Mouse (Mus musculus) limb, embryonic 14.5 days (tissue): Measurements from ENCODE around the gene Mrpl24. TPM values are rescaled to one million over a fixed set of nuclear protein-coding genes. Genes with fewer than 3 reads are reported as not detected.
A peak's percentile ranks its signal among the peaks of the same experiment; 100 is the strongest.

Experiments used
- ATAC-seq: fragments of 200-750 bp; cut with Nextera tagmentation; 2 replicates; pipeline ENCODE4 v1.8.0; 2017; ENCODE audit warnings: low read depth, moderate number of reproducible peaks, moderate TSS enrichment; ENCODE audit not compliant: low FRiP score
- DNase-seq: peaks from one replicate; pipeline ENCODE4 v3.0.0-alpha.2; 2015; ENCODE audit warnings: low spot score
- H3K27ac ChIP-seq: fragments of 300-500 bp; sonication (generic); replicated peaks from 2 replicates; pipeline ENCODE4 v1.5.1; 2014; ENCODE audit warnings: low read depth, mild to moderate bottlenecking, low read length, moderate library complexity, mixed read lengths
- H3K27me3 ChIP-seq: fragments of 300-500 bp; sonication (generic); 2 replicates; pipeline ENCODE4 v1.6.1; 2014; ENCODE audit warnings: low read length, mixed read lengths; ENCODE audit not compliant: control insufficient read depth, insufficient read depth
- H3K36me3 ChIP-seq: fragments of 300-500 bp; sonication (generic); 2 replicates; pipeline ENCODE4 v1.6.1; 2014; ENCODE audit warnings: mild to moderate bottlenecking, low read length, moderate library complexity, mixed read lengths; ENCODE audit not compliant: control insufficient read depth, insufficient read depth
- H3K4me1 ChIP-seq: fragments of 300-500 bp; sonication (generic); 2 replicates; pipeline ENCODE4 v1.6.1; 2014; ENCODE audit warnings: antibody characterized with exemption, low read length, mixed read lengths; ENCODE audit not compliant: control insufficient read depth, insufficient read depth
- H3K4me2 ChIP-seq: fragments of 300-500 bp; sonication (generic); replicated peaks from 2 replicates; pipeline ENCODE4 v1.6.1; 2014; ENCODE audit warnings: low read depth, mild to moderate bottlenecking, low read length, moderate library complexity; ENCODE audit not compliant: severe bottlenecking
- H3K4me3 ChIP-seq: fragments of 300-500 bp; sonication (generic); replicated peaks from 2 replicates; pipeline ENCODE4 v1.5.1; 2014; ENCODE audit warnings: low read length
- H3K9ac ChIP-seq: fragments of 300-500 bp; sonication (generic); 2 replicates; pipeline ENCODE4 v1.6.1; 2014; ENCODE audit warnings: mild to moderate bottlenecking, low read depth, low read length, moderate library complexity; ENCODE audit not compliant: severe bottlenecking
- H3K9me3 ChIP-seq: fragments of 300-500 bp; sonication (generic); 2 replicates; pipeline ENCODE4 v1.6.1; 2016; ENCODE audit warnings: low read length; ENCODE audit not compliant: control insufficient read depth
- POLR2A ChIP-seq: fragments of 200-500 bp; IDR thresholded peaks from 2 replicates; pipeline ENCODE4 v1.8.0; 2012; ENCODE audit warnings: inconsistent platforms, mild to moderate bottlenecking, moderate library complexity, borderline replicate concordance; ENCODE audit not compliant: insufficient read depth, insufficient read length; ENCODE audit errors: extremely low read depth
- WGBS: fragments of 180-500 bp; shearing (Covaris S2); extraction: QIAGEN DNeasy Blood & Tissue Kit; methylation state at CpG from one replicate; pipeline ENCODE4 v1.1.7; 2014; 5-methylcytosine and 5-hydroxymethylcytosine counted together
- polyA plus RNA-seq, 2 experiments: library from polyadenylated mRNA; depleted of rRNA in 1 of 2; stranded (reverse) in 1 of 2; unstranded in 1 of 2; fragments of >200 nt; fragmentation: Nextera tagmentation in 1 of 2; extraction: Ambion mirVana in 1 of 2; gene quantifications; 2 replicates each; pipeline versions ENCODE4 v1.2.1 to v1.2.3; 2012 to 2014

Gene Mrpl24
- polyA plus RNA-seq, 2 experiments: 66.2 to 124 TPM

GRCm38 (mm10) chr3:87948378-87949265 is 29.3 kb downstream of the Mrpl24 start, which contains the start of gene Crabp2:
Crabp2 (plus strand) TSS chr3:87948666.
- H3K27ac ChIP-seq: peak within 1 kb of the TSS; percentile 88
- peak within 1 kb of the TSS; percentile 67 for H3K9ac ChIP-seq
- H3K4me1 ChIP-seq: peaks cover 75% of the 10 kb centered on the region
- peak within 1 kb of the TSS; percentile 76 for H3K4me2 ChIP-seq
- no peaks in the 10 kb centered on the region for H3K27me3 ChIP-seq
- peak; percentile 81 for DNase-seq
- TF ChIP-seq POLR2A: peak; percentile 94; the same call in 1 of the 2 replicates
- H3K36me3 ChIP-seq: peaks cover 20% of the 10 kb centered on the region
- H3K9me3 ChIP-seq: no peaks in the 10 kb centered on the region
- ATAC-seq: peak; percentile 49
- H3K4me3 ChIP-seq: peak within 1 kb of the TSS; percentile 57
- WGBS: under 1% methylated on average over 35 of the region's 35 CpGs

- Histone ChIP-seq H3K9me3 (no peaks in the 10 kb centered on the region), H3K4me2 (peak overlapping the region; percentile 76), H3K4me3 (peak overlapping the region; percentile 57), H3K36me3 (peaks cover 27% of the 10 kb centered on the region), H3K27ac (peak overlapping the region; percentile 88), H3K4me1 (peaks cover 73% of the 10 kb centered on the region), H3K27me3 (no peaks in the 10 kb centered on the region), H3K9ac (peak overlapping the region; percentile 67)
- DNase-seq (peak; percentile 77), ATAC-seq (0 out of 2 replicates have a peak, but pooled peaks have one; percentile 15)
- 5% methylated on average over 16 of the region's 16 CpGs for WGBS
- no peak for TF ChIP-seq POLR2A
These were observed 30.1 kb downstream of the Mrpl24 start for GRCm38 (mm10) chr3:87949266-87949954.

- no peak for DNase-seq
- peaks cover 66% of the 10 kb centered on the region for H3K4me1 ChIP-seq
- peak overlapping the region; percentile 67 for H3K9ac ChIP-seq
- H3K27me3 ChIP-seq: no peaks in the 10 kb centered on the region
- H3K27ac ChIP-seq: peak overlapping the region; percentile 88
- WGBS: 3% methylated on average over 13 of the region's 13 CpGs
- peaks cover 31% of the 10 kb centered on the region for H3K36me3 ChIP-seq
- ATAC-seq: no peak
- no peaks in the 10 kb centered on the region for H3K9me3 ChIP-seq
- TF ChIP-seq POLR2A: no peak
- peak overlapping the region; percentile 57 for H3K4me3 ChIP-seq
- peak overlapping the region; percentile 76 for H3K4me2 ChIP-seq
These were observed 30.7 kb downstream of the Mrpl24 start for GRCm38 (mm10) chr3:87949955-87950515.

GRCm38 (mm10) chr3:87951946-87952345 is 32.6 kb downstream of the Mrpl24 start:
- Histone ChIP-seq H3K4me1 (peaks cover 47% of the 10 kb centered on the region), H3K4me2 (peak overlapping the region; percentile 76), H3K9ac (peak overlapping the region; percentile 44), H3K36me3 (peaks cover 31% of the 10 kb centered on the region), H3K27ac (peak overlapping the region; percentile 72), H3K27me3 (no peaks in the 10 kb centered on the region), H3K9me3 (no peaks in the 10 kb centered on the region), H3K4me3 (peak overlapping the region; percentile 57)
- ATAC-seq (no peak), DNase-seq (no peak)
- WGBS: 29% methylated on average over 12 of the region's 12 CpGs
- TF ChIP-seq POLR2A: no peak

GRCm38 (mm10) chr3:87952440-87952839 is 33.1 kb downstream of the Mrpl24 start:
- Histone ChIP-seq H3K4me1 (peaks cover 42% of the 10 kb centered on the region), H3K4me3 (peak overlapping the region; percentile 57), H3K9ac (peak overlapping the region; percentile 44; the same call in 1 of the 2 replicates), H3K9me3 (no peaks in the 10 kb centered on the region), H3K27ac (peak overlapping the region; percentile 72), H3K36me3 (peaks cover 31% of the 10 kb centered on the region), H3K27me3 (no peaks in the 10 kb centered on the region), H3K4me2 (peak overlapping the region; percentile 76)
- 11% methylated on average over 4 of the region's 5 CpGs for WGBS
- ATAC-seq (peak; percentile 58), DNase-seq (peak; percentile 78)
- TF ChIP-seq POLR2A: no peak
